Mouse (Mus musculus) hematopoietic multipotent progenitor cell, adult 10-12 weeks (in vitro differentiated cells): ENCODE results near the gene Gm9733. TPM values are rescaled to one million over a fixed set of nuclear protein-coding genes. Genes with fewer than 3 reads are reported as not detected.

Source experiments
- polyA plus RNA-seq: library from polyadenylated mRNA; stranded (reverse); fragments of >175 nt; gene quantifications from 2 replicates; pipeline ENCODE4 v1.2.3, GENCODE M21; 2012; ENCODE audit warnings: low replicate concordance

Gm9733 gene
- 0.34 and 0.51 TPM in 2 replicates for polyA plus RNA-seq

DNA sequence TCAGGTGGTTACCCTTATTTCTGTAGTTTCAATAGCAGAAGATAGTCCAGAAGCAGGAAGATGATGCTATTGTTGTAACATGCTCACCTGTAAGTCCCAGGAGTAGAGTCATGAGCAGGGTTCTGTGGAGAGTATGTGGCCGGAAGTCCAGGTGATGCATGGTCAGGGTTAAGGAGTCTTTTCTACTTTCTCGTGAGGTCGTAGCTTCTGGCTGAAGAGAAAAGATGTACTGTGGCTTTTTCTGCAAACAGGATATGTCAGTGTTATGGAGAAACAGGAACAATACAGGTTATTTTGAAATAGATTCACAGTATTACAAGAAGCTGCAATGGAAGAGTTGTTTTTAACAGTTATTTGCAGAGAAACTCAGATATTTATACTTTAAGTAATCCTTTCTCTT, at the start of gene Gm9733:
Gm9733 (minus strand) TSS at position 240 of the 400 bp plus-strand sequence.

Other genes with a start within 250 kb of the Gm9733 start
- 2.0 and 4.6 TPM in 2 replicates for gene Sirpb1a, start 94.2 kb upstream of the Gm9733 start, polyA plus RNA-seq
- 0.26 and 0.73 TPM in 2 replicates for gene Sirpb1b, start 242.8 kb upstream of the Gm9733 start, polyA plus RNA-seq